Mouse (Mus musculus) E14TG2a.4 (cell line): ENCODE data around the gene Ajap1.

Experiments used
- CTCF ChIP-seq: conservative IDR thresholded peaks from 2 replicates; pipeline ENCODE4 v1.5.1; 2014; ENCODE audit warnings: low read length
- NANOG ChIP-seq: IDR thresholded peaks from 2 replicates; pipeline ENCODE4 v1.6.1; 2014; ENCODE audit warnings: borderline replicate concordance, low read length, mixed read lengths
- POU5F1 ChIP-seq: IDR thresholded peaks from 2 replicates; pipeline ENCODE4 v1.6.1; 2014; ENCODE audit warnings: low read length, borderline replicate concordance

- no peak for TF ChIP-seq CTCF
- TF ChIP-seq POU5F1: no peak
- no peak for TF ChIP-seq NANOG
Measured at GRCm38 (mm10) chr4:153356236-153356635, 126.4 kb downstream of the Ajap1 start.
